Mouse (Mus musculus) lung, adult 2 months (tissue): ENCODE results near the gene Gtf2f2. TPM values are rescaled to one million over a fixed set of nuclear protein-coding genes. Genes with fewer than 3 reads are reported as not detected.

Experiments used
- DNase-seq: peaks from one replicate; pipeline ENCODE4 v3.0.0; 2022
- H3K4me1 ChIP-seq: fragments of 200-500 bp; 2 replicates; pipeline ENCODE4 v1.6.1; 2011; ENCODE audit warnings: low read length; ENCODE audit not compliant: control insufficient read depth, insufficient read depth
- H3K4me3 ChIP-seq: fragments of 200-500 bp; replicated peaks from 2 replicates; pipeline ENCODE3; 2011; ENCODE audit warnings: low read depth, mild to moderate bottlenecking, control low read depth, low read length; ENCODE audit errors: extremely low read depth
- CTCF ChIP-seq: fragments of 200-500 bp; IDR thresholded peaks from 2 replicates; pipeline ENCODE4 v1.5.1; 2011; ENCODE audit warnings: mild to moderate bottlenecking, low read length, control low read depth; ENCODE audit not compliant: insufficient read depth
- POLR2A ChIP-seq: fragments of 200-500 bp; IDR thresholded peaks from 2 replicates; pipeline ENCODE4 v1.6.1; 2011; ENCODE audit warnings: low read depth, mild to moderate bottlenecking, control low read depth, low read length, borderline replicate concordance; ENCODE audit errors: extremely low read depth
- WGBS: fragments of 180-500 bp; shearing (Covaris S2); methylation state at CpG from one replicate; pipeline ENCODE4 v1.1.7; 2018; 5-methylcytosine and 5-hydroxymethylcytosine counted together
- polyA plus RNA-seq: library from polyadenylated mRNA; depleted of rRNA; stranded (reverse); fragments of >200 nt; gene quantifications from 2 replicates; pipeline ENCODE4 v1.2.3, GENCODE M21; 2012

Gtf2f2 gene
- polyA plus RNA-seq, 1 experiment = 2.3 TPM

- no peak for DNase-seq
- TF ChIP-seq POLR2A = no peak
- TF ChIP-seq CTCF = no peak
- H3K4me3 ChIP-seq = no peak overlapping the region
- peaks cover 3% of the 10 kb centered on the region; the same call in 1 of the 2 replicates for H3K4me1 ChIP-seq
- 63% methylated on average over 5 of the region's 5 CpGs for WGBS
Observed at GRCm38 (mm10) chr14:75900793-75901499, 109.7 kb downstream of the Gtf2f2 start.

GRCm38 (mm10) chr14:75899566-75899965 is 111.1 kb downstream of the Gtf2f2 start:
- Histone ChIP-seq H3K4me1 (peaks cover 3% of the 10 kb centered on the region; the same call in 1 of the 2 replicates), H3K4me3 (no peak overlapping the region)
- TF ChIP-seq CTCF (peak; percentile 79), POLR2A (no peak)
- WGBS = 15% methylated on average over 4 of the region's 4 CpGs
- DNase-seq = peak; percentile 84

DNA sequence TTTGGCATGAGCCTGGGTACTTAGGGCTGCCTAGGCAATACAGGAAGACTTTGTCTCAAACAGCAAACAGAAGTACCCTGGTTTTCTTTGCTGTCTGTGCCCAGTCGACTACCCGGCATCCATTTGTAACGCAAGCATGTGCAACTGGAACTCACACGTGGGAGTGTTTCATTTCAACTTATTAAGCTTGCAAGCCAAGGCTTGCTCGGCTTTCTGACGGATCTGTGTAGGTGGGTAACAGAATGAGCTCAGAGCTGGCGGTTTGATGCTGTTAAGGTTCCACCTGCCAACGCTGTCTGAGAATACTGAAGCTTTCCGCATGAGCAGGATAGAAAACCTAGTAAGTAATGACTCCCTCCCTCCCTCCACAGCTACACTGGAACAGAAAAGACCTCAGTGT is 118.5 kb downstream of the Gtf2f2 start:
- Histone ChIP-seq H3K4me1 (no peaks in the 10 kb centered on the region), H3K4me3 (no peak overlapping the region)
- no peak for DNase-seq
- TF ChIP-seq POLR2A = no peak
- no peak for TF ChIP-seq CTCF
- WGBS = 84% methylated on average over 9 of the region's 9 CpGs

GRCm38 (mm10) chr14:75883873-75884272 is 126.8 kb downstream of the Gtf2f2 start:
- no peak for TF ChIP-seq CTCF
- TF ChIP-seq POLR2A = no peak
- no peaks in the 10 kb centered on the region for H3K4me1 ChIP-seq
- no peak for DNase-seq
- 83% methylated on average over 5 of the region's 5 CpGs for WGBS
- no peak overlapping the region for H3K4me3 ChIP-seq

DNA sequence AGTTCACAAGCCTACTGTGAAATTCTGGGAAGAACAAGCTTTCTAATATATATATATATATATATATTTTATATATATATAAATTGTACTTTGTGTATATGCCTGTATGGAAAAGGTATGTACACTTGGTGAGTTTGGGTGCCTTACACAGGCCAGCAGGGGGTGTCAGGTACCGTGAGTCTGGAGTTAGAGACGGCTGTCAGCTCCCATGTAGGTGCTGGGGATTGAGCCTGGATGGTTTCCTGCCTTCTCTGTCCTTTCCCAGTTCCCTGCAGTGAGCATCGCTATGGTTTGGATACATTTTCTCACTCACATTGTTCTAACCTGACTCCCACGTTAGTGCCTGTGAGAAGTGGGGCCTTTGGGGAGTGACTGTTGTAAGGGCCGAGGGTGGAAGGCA is 127.3 kb downstream of the Gtf2f2 start:
- no peaks in the 10 kb centered on the region for H3K4me1 ChIP-seq
- TF ChIP-seq CTCF (no peak), POLR2A (no peak)
- 65% methylated on average over 5 of the region's 5 CpGs for WGBS
- H3K4me3 ChIP-seq = no peak overlapping the region
- DNase-seq = no peak

DNA sequence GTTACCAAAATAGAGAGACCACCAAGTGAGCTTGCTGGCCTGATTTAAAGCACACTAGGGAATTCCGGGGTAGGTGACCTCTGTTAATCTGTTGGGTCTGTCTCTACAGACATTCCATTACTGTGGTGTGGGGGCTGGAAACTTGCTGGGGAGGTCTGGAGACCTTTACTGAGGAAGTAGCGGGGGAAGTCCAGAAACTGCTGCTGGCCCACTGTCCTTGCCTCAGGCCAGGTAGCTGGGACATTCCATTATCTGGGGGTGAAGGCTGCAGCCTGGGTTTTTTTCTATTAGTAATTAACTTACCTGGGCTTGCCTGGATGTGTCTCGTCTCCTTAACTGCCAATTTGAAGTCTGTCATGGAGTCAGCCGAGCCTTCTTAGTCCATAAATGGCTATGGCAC is 128.8 kb downstream of the Gtf2f2 start:
- WGBS = 58% methylated on average over 4 of the region's 4 CpGs
- Histone ChIP-seq H3K4me3 (no peak overlapping the region), H3K4me1 (no peaks in the 10 kb centered on the region)
- no peak for TF ChIP-seq POLR2A
- no peak for TF ChIP-seq CTCF
- DNase-seq = no peak

DNA sequence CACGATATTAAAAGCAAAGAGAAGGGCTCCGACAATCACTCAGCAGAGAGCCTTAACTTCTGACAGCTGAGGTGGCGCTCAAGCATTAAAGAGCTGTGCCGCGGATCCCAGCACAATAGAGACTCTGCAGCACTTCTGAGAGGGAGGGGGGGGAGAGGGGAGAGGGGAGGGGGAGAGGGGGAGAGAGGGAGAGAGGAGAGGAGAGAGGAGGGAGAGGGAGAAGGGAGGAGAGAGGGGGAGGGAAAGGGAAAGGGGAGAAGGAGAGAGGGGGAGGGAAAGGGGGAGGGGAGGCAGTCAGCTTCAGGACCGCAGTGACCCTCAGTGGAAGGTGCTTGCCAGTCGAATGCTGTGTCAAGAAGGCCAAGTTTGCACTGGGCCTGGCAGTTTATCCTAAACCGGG is 131.7 kb downstream of the Gtf2f2 start:
- 24% methylated on average over 8 of the region's 8 CpGs for WGBS
- Histone ChIP-seq H3K4me3 (no peak overlapping the region), H3K4me1 (no peaks in the 10 kb centered on the region)
- DNase-seq = no peak
- TF ChIP-seq CTCF (no peak), POLR2A (no peak)

GRCm38 (mm10) chr14:75877297-75877696 is 133.4 kb downstream of the Gtf2f2 start:
- 68% methylated on average over 3 of the region's 3 CpGs for WGBS
- no peak for TF ChIP-seq CTCF
- no peak for TF ChIP-seq POLR2A
- DNase-seq = no peak
- H3K4me1 ChIP-seq = no peaks in the 10 kb centered on the region
- H3K4me3 ChIP-seq = no peak overlapping the region

GRCm38 (mm10) chr14:75876320-75877043 is 134.2 kb downstream of the Gtf2f2 start:
- no peaks in the 10 kb centered on the region for H3K4me1 ChIP-seq
- no peak overlapping the region for H3K4me3 ChIP-seq
- 12% methylated on average over 21 of the region's 21 CpGs for WGBS
- TF ChIP-seq POLR2A (no peak), CTCF (peak; percentile 61)
- DNase-seq = peak; percentile 73

- TF ChIP-seq POLR2A (no peak), CTCF (no peak)
- 42% methylated on average over 9 of the region's 9 CpGs for WGBS
- H3K4me3 ChIP-seq = no peak overlapping the region
- peak; percentile 32 for DNase-seq
- H3K4me1 ChIP-seq = no peaks in the 10 kb centered on the region
Observed at GRCm38 (mm10) chr14:75873612-75874011, 137.1 kb downstream of the Gtf2f2 start.
